Mouse (Mus musculus): ENCODE measurements at regions not wholly inside any gene's neighbourhood (a gene's known extent, or its start where the extent isn't known, plus 50 kb on each side); places are given as distances from the start of the nearest gene placed in this dataset.

DNA sequence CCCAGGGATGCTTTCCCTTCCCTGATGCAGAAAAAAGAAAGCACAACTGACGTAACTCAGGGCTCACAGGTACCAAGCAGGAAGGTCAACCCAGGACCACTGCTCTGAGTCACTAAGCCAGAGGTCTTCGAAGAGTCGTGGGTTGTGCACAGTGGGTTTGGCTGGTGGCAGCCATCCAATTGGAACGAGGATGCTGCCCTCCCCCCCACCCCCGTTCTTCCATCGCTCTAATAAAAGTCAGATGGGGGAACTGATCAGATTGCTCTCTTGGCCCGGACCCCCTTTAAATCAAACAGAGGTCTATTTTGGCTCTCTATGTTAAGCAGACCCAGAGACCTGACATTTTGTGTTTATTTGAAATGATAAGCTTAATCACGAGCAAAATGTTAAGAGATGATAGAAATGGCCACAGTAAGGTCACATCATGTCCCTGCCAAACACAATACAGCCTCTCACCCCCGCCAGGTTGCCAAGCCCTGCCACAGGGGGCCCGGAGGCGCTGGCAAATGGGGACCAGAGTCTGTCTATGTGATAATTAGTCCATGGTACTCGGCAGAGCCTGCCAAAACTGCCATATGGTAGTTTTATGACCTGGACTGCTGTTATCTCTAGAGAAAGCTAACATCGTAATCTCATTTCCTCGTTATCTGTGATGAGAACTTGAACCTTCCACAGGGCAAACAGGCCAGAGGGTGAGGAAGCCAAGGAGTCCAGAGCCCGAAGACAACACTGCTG lies 105.6 kb downstream of the Gm11011 start:
- TF ChIP-seq MAZ (IDR thresholded peaks at IDR 0.05; ENCODE audit: low read depth, low read length) (no peak), CTCF (IDR thresholded peaks at IDR 0.05 in 2 of 3, conservative IDR thresholded peaks at IDR 0.05 in 1 of 3; ENCODE audit: control insufficient read depth in 1 of 3, insufficient read depth in 1 of 3, low read depth in 2 of 3, low read length in 3 of 3, poor library complexity in 1 of 3, severe bottlenecking in 1 of 3) (no peak), JUND (IDR thresholded peaks at IDR 0.05; ENCODE audit: low read depth, low read length) (no peak), POLR2A (IDR thresholded peaks at IDR 0.05; ENCODE audit: control insufficient read depth in 1 of 2, insufficient read depth in 1 of 2, low read depth in 1 of 2, low read length in 2 of 2, poor library complexity in 1 of 2) (no peak), RCOR1 (IDR thresholded peaks at IDR 0.05; ENCODE audit: low read depth, low read length) (no peak), ZC3H11A (IDR thresholded peaks at IDR 0.05; ENCODE audit: low read depth, low read length) (no peak), TCF12 (IDR thresholded peaks at IDR 0.05; ENCODE audit: low read depth, low read length) (no peak), EP300 (IDR thresholded peaks at IDR 0.05; ENCODE audit: low read depth in 1 of 2, low read length in 2 of 2) (no peak), RAD21 (IDR thresholded peaks at IDR 0.05; ENCODE audit: low read depth, low read length) (no peak), MYC (IDR thresholded peaks at IDR 0.05; ENCODE audit: low read depth, low read length) (no peak), MAX (IDR thresholded peaks at IDR 0.05; ENCODE audit: low read length) (no peak)

All from MEL (cell line).